Comparison of ENCODE assay signal across 14 mouse cellular contexts in genomic region chr6:144818016-144818415, GRCm38 (mm10). TPM values are rescaled to one million over a fixed set of nuclear protein-coding genes. Genes with fewer than 3 reads are reported as not detected.
DNase-seq lines count a peak whose midpoint lies in the region; ATAC-seq and TF ChIP-seq lines count a peak whose summit lies in the region.
"Had no signal": no experiment of that assay in that cellular context is flagged by ENCODE, and none has a peak within 500 bp of the region (broad histone marks: within the 10 kb centered on the region; RNA-seq: fewer than 3 reads in every experiment).

No protein-coding gene starts in this region.

- in situ Hi-C loops in CH12.LX (cut with MboI; ENCODE audit: low pct_ligation_motif_present, low pct_unique_long_range_greater_than_20kb, low sequenced_read_pairs), result no loop called here

- no peaks in the 10 kb centered on the region for H3K9me3 ChIP-seq in CH12.LX (replicated peaks; ENCODE audit: low read length)
- H3K9me3 ChIP-seq: heart, embryonic 13.5 days; hindbrain, embryonic 13.5 days; limb, embryonic 13.5 days had no signal

- no peaks in the 10 kb centered on the region for H3K79me2 ChIP-seq in CH12.LX (replicated peaks; ENCODE audit: control insufficient read depth, extremely low read depth, insufficient read depth, poor library complexity, severe bottlenecking)

- H3K27ac ChIP-seq in left cerebral cortex, adult 2 months, result no peak overlapping the region
- no peak overlapping the region for H3K27ac ChIP-seq in CH12.LX (ENCODE audit: insufficient read depth, low read depth)
- H3K27ac ChIP-seq: heart, embryonic 13.5 days; hindbrain, embryonic 13.5 days; limb, embryonic 13.5 days had no signal

- TF ChIP-seq EP300 in CH12.LX (IDR thresholded peaks at IDR 0.05; ENCODE audit: low read length), result peak; percentile 61

- peaks cover 9 to 29% of the 10 kb centered on the region in 2 experiments for H3K4me1 ChIP-seq in CH12.LX (ENCODE audit: control insufficient read depth in 1 of 2, insufficient read depth in 2 of 2)

- no peak for TF ChIP-seq CTCF in left cerebral cortex, adult 2 months (IDR thresholded peaks at IDR 0.05)
- no peak for TF ChIP-seq CTCF in CH12.LX (conservative IDR thresholded peaks at IDR 0.05 in 1 of 2, IDR thresholded peaks at IDR 0.05 in 1 of 2; ENCODE audit: low read depth in 2 of 2, low read length in 2 of 2)

- no peak for TF ChIP-seq RAD21 in CH12.LX (IDR thresholded peaks at IDR 0.05; ENCODE audit: low read depth, low read length)

- H3K36me3 ChIP-seq in CH12.LX (replicated peaks in 1 of 2; ENCODE audit: control insufficient read depth in 1 of 2, insufficient read depth in 1 of 2, low read length in 1 of 2), result no peaks in the 10 kb centered on the region
- H3K36me3 ChIP-seq: heart, embryonic 13.5 days; hindbrain, embryonic 13.5 days; limb, embryonic 13.5 days had no signal

- DNase-seq in left cerebral cortex, adult 11 months (ENCODE audit: low spot score), result peak; percentile 12
- no peak for DNase-seq in left cerebral cortex, adult 2 months (ENCODE audit: extremely low spot score in 1 of 2, low spot score in 2 of 2)
- DNase-seq in CH12.LX (ENCODE audit: extremely low read depth), result peak; percentile 60
- DNase-seq in cerebellum, postnatal 10 days, result no peak
- no peak for DNase-seq in heart, postnatal 4 days
- DNase-seq: forebrain, postnatal 0 days; gastrocnemius, postnatal 25 days; kidney, adult 18-20 months had no signal

- no peaks in the 10 kb centered on the region for H3K27me3 ChIP-seq in CH12.LX (replicated peaks)
- H3K27me3 ChIP-seq: limb, embryonic 13.5 days had no signal

- no peak overlapping the region for H3K9ac ChIP-seq in CH12.LX (ENCODE audit: insufficient read depth, low read depth)
- H3K9ac ChIP-seq: forebrain, postnatal 0 days; heart, embryonic 13.5 days; hindbrain, embryonic 13.5 days; limb, embryonic 13.5 days had no signal

- no peak overlapping the region for H3K4me3 ChIP-seq in left cerebral cortex, adult 2 months
- no peak overlapping the region for H3K4me3 ChIP-seq in CH12.LX (replicated peaks in 1 of 3; ENCODE audit: low read depth in 2 of 3, low read length in 2 of 3, poor library complexity in 1 of 3)
- H3K4me3 ChIP-seq: heart, embryonic 13.5 days; hindbrain, embryonic 13.5 days; limb, embryonic 13.5 days had no signal

- dilution Hi-C loops in CH12.LX (cut with MboI; ENCODE audit: extremely low pct_ligation_motif_present, extremely low pct_unique_long_range_greater_than_20kb, low sequenced_read_pairs), result no loop called here

- 0 out of 2 replicates have a peak, but pooled peaks have one; percentile 25 for ATAC-seq in erythroblast, adult 5-6 weeks (replicated peaks; ENCODE audit: low FRiP score, poor library complexity, severe bottlenecking)
- ATAC-seq in neutrophil, adult 5-6 weeks (ENCODE audit: extremely low read depth, insufficient number of reproducible peaks, low FRiP score, poor library complexity, severe bottlenecking), result peak; percentile 88
- ATAC-seq: CD4-positive, CD25-positive, alpha-beta regulatory T cell, adult 4 months; forebrain, postnatal 0 days had no signal

- intact Hi-C loops in left cerebral cortex, adult 2 months (cut with DNase I), result loop anchor here (5.0 kb wide), 1 partner anchor 306 kb away; no protein-coding TSS in a partner anchor

- no peak overlapping the region for H3K4me2 ChIP-seq in CH12.LX (ENCODE audit: insufficient read depth, low read depth, poor library complexity, severe bottlenecking)
- H3K4me2 ChIP-seq: heart, embryonic 13.5 days; hindbrain, embryonic 13.5 days; limb, embryonic 13.5 days had no signal

- TF ChIP-seq POLR2A in CH12.LX (IDR thresholded peaks at IDR 0.05; ENCODE audit: low read depth, low read length), result no peak

TF ChIP-seq in CH12.LX, 34 proteins besides CTCF, POLR2A, EP300 and RAD21:
- no peak for TF ChIP-seq HCFC1 (IDR thresholded peaks at IDR 0.05; ENCODE audit: low read depth, low read length)
- no peak for TF ChIP-seq KAT2A (IDR thresholded peaks at IDR 0.05; ENCODE audit: insufficient replicate concordance, low read length)
- TF ChIP-seq ZMIZ1 (IDR thresholded peaks at IDR 0.05; ENCODE audit: low read depth, low read length), result no peak
- no peak for TF ChIP-seq E2F4 (IDR thresholded peaks at IDR 0.05; ENCODE audit: insufficient replicate concordance, low read depth, low read length)
- no peak for TF ChIP-seq UBTF (IDR thresholded peaks at IDR 0.05; ENCODE audit: low read depth, low read length)
- no peak for TF ChIP-seq USF1 (IDR thresholded peaks at IDR 0.05; ENCODE audit: low read depth, low read length)
- TF ChIP-seq TBP (conservative IDR thresholded peaks at IDR 0.05; ENCODE audit: low read depth, low read length), result no peak

RNA-seq across cellular contexts. Expression of gene Sox5, which starts 36.2 kb away (rescaled TPM):
- 10 to 100 TPM; 61.5 to 63.3 TPM for total RNA-seq in left cerebral cortex, adult 2 months (2021)
- 0.08 and 0.21 TPM in 2 replicates for total RNA-seq in CH12.LX (2012; rRNA removed)
- 0.46 and 0.90 TPM in 2 replicates for total RNA-seq in CH12.LX (2014; rRNA removed)
- 0.29 and 0.47 TPM in 2 replicates for polyA plus RNA-seq in CH12.LX (2012; ENCODE audit: insufficient read length, low read depth)
- 0.21 and 3.1 TPM in 2 replicates for total RNA-seq in erythroblast, adult 5-6 weeks (2015; ENCODE audit: low replicate concordance)
- 0.28 and 0.51 TPM in 2 replicates for total RNA-seq in erythroblast, adult 5-6 weeks (2017; ENCODE audit: low replicate concordance)
- total RNA-seq in neutrophil, adult 5-6 weeks (2017), result 0.70 and 0.98 TPM in 2 replicates
- 1 to 10 TPM; 3.7 to 5.4 TPM for total RNA-seq in heart, postnatal 4 days (2021)

Comparison
In these comparisons a context has a peak if more than half of its experiments do, and no peak if none do; other contexts are left out.
1. DNase-seq: peak in left cerebral cortex, adult 11 months (single experiment) and CH12.LX (single experiment); none in left cerebral cortex, adult 2 months (0 of 2), cerebellum, postnatal 10 days (0 of 2) and heart, postnatal 4 days (single experiment).
2. RNA of gene Sox5, which starts 36.2 kb away (total RNA-seq): 61.5 to 63.3 TPM in left cerebral cortex, adult 2 months; 3.7 to 5.4 TPM in heart, postnatal 4 days, 0.21 to 3.1 TPM in erythroblast, adult 5-6 weeks, 0.70 to 0.98 TPM in neutrophil, adult 5-6 weeks and 0.08 to 0.90 TPM in CH12.LX; every median in the first group is over 4 times any median in the second.